Mouse (Mus musculus): ENCODE measurements at regions not wholly inside any gene's neighbourhood (a gene's known extent, or its start where the extent isn't known, plus 50 kb on each side); places are given as distances from the start of the nearest gene placed in this dataset.

DNA sequence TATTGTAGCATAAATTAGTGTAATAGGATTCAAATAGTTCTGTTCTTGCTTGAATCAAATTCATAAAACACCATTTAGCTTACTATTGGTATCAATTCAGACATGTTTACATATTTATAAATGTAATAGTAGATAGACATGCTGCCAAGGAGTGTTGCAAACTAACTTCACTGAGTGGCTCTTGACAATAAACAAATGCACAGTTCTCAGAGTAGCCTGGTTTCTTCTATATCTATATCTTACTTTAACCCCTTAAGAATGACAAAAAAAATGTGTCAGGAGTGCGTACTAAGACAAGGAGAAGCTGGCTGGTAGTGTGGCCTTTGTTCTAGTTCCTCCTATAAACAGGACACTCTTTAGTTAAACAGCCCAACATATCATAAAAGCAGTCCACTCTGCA, 213.0 kb upstream of the Nrsn1 start:
- peak; percentile 47; the same call in 1 of the 2 replicates for ATAC-seq (ENCODE audit: insufficient read depth)
- DNase-seq: peak; percentile 51
- WGBS: 62% methylated on average over 1 of the region's 1 CpGs
- Histone ChIP-seq H3K36me3 (ENCODE audit: insufficient read depth) (no peaks in the 10 kb centered on the region), H3K4me2 (no peak overlapping the region), H3K9ac (no peak overlapping the region), H3K9me3 (ENCODE audit: low read depth, low read length) (no peaks in the 10 kb centered on the region), H3K4me1 (ENCODE audit: insufficient read depth) (no peaks in the 10 kb centered on the region), H3K27ac (ENCODE audit: low read depth) (no peak overlapping the region), H3K4me3 (ENCODE audit: low read depth, low read length) (no peak overlapping the region), H3K27me3 (ENCODE audit: insufficient read depth, low read length) (no peaks in the 10 kb centered on the region)
- TF ChIP-seq CTCF (IDR thresholded peaks at IDR 0.05; ENCODE audit: low read depth): no peak

GRCm38 (mm10) chr13:25451917-25452316, 181.6 kb upstream of the Nrsn1 start:
- ATAC-seq (ENCODE audit: insufficient read depth) (no peak), DNase-seq (no peak)
- Histone ChIP-seq H3K27me3 (ENCODE audit: insufficient read depth, low read length) (no peaks in the 10 kb centered on the region), H3K9me3 (ENCODE audit: low read depth, low read length) (no peaks in the 10 kb centered on the region), H3K27ac (ENCODE audit: low read depth) (no peak overlapping the region), H3K4me1 (ENCODE audit: insufficient read depth) (no peaks in the 10 kb centered on the region), H3K36me3 (ENCODE audit: insufficient read depth) (no peaks in the 10 kb centered on the region), H3K4me2 (no peak overlapping the region), H3K4me3 (ENCODE audit: low read depth, low read length) (no peak overlapping the region), H3K9ac (no peak overlapping the region)
- no peak for TF ChIP-seq CTCF (IDR thresholded peaks at IDR 0.05; ENCODE audit: low read depth)
- 80% methylated on average over 9 of the region's 9 CpGs for WGBS

- DNase-seq: no peak
- TF ChIP-seq CTCF (IDR thresholded peaks at IDR 0.05; ENCODE audit: low read depth): no peak
- Histone ChIP-seq H3K36me3 (ENCODE audit: insufficient read depth) (no peaks in the 10 kb centered on the region), H3K4me3 (ENCODE audit: low read depth, low read length) (no peak overlapping the region), H3K4me1 (ENCODE audit: insufficient read depth) (no peaks in the 10 kb centered on the region), H3K27ac (ENCODE audit: low read depth) (no peak overlapping the region), H3K27me3 (ENCODE audit: insufficient read depth, low read length) (no peaks in the 10 kb centered on the region), H3K9ac (no peak overlapping the region), H3K9me3 (ENCODE audit: low read depth, low read length) (no peaks in the 10 kb centered on the region), H3K4me2 (no peak overlapping the region)
- ATAC-seq (ENCODE audit: insufficient read depth): no peak
- 47% methylated on average over 13 of the region's 13 CpGs for WGBS
These were observed 181.1 kb upstream of the Nrsn1 start for GRCm38 (mm10) chr13:25451357-25451861.

DNA sequence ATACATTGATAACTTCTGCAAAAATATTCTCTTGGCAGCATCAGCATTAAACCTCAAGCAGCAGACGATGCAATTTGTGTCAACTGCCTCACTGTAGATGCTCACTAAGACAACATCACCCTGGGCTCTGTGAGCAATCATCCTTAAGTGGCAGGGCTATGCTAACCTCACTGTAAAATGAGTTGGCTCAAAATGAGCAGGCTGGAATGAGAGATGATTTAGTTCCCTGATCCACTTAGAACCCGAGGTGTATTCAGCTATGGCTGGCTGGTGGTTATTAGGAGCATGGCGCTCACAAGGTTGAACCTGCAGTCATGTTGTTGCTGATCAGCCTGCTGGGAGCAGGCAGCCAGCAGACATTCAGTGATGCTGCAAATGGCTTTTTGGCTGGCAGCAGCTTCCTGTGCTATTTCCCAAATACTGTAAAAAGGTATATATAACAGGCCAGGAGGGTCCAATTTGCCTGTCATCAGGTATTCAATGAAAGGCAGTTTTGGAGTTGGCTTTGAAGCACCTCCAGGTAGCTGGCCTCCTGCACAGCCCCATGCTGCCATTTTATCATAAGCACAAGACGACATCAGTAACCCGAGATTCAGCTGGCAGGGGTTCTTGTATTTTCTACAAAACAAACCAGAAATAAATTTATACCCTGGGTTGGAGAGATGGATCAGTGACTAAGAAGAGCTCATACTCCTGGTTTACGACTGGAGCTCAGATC, 159.6 kb upstream of the Nrsn1 start:
- no peaks in the 10 kb centered on the region for H3K36me3 ChIP-seq (ENCODE audit: insufficient read depth)
- DNase-seq (no peak), ATAC-seq (ENCODE audit: insufficient read depth) (no peak)
- H3K27ac ChIP-seq (ENCODE audit: low read depth): no peak overlapping the region
- H3K9ac ChIP-seq: no peak overlapping the region
- H3K4me3 ChIP-seq (ENCODE audit: low read depth, low read length): no peak overlapping the region
- no peaks in the 10 kb centered on the region for H3K9me3 ChIP-seq (ENCODE audit: low read depth, low read length)
- TF ChIP-seq CTCF (IDR thresholded peaks at IDR 0.05; ENCODE audit: low read depth): no peak
- no peaks in the 10 kb centered on the region for H3K4me1 ChIP-seq (ENCODE audit: insufficient read depth)
- no peaks in the 10 kb centered on the region for H3K27me3 ChIP-seq (ENCODE audit: insufficient read depth, low read length)
- WGBS: 71% methylated on average over 6 of the region's 6 CpGs
- H3K4me2 ChIP-seq: no peak overlapping the region

- DNase-seq: no peak
- no peak for TF ChIP-seq CTCF (IDR thresholded peaks at IDR 0.05; ENCODE audit: low read depth)
- Histone ChIP-seq H3K9me3 (ENCODE audit: low read depth, low read length) (no peaks in the 10 kb centered on the region), H3K27me3 (ENCODE audit: insufficient read depth, low read length) (no peaks in the 10 kb centered on the region), H3K4me2 (no peak overlapping the region), H3K4me1 (ENCODE audit: insufficient read depth) (no peaks in the 10 kb centered on the region), H3K9ac (no peak overlapping the region), H3K36me3 (ENCODE audit: insufficient read depth) (no peaks in the 10 kb centered on the region), H3K27ac (ENCODE audit: low read depth) (no peak overlapping the region), H3K4me3 (ENCODE audit: low read depth, low read length) (no peak overlapping the region)
- 60% methylated on average over 3 of the region's 3 CpGs for WGBS
- no peak for ATAC-seq (ENCODE audit: insufficient read depth)
These were observed 133.0 kb upstream of the Nrsn1 start for GRCm38 (mm10) chr13:25403182-25403795.

- no peak for ATAC-seq (ENCODE audit: insufficient read depth)
- no peak overlapping the region for H3K27ac ChIP-seq (ENCODE audit: low read depth)
- TF ChIP-seq CTCF (IDR thresholded peaks at IDR 0.05; ENCODE audit: low read depth): no peak
- H3K36me3 ChIP-seq (ENCODE audit: insufficient read depth): no peaks in the 10 kb centered on the region
- H3K9me3 ChIP-seq (ENCODE audit: low read depth, low read length): no peaks in the 10 kb centered on the region
- no peak overlapping the region for H3K9ac ChIP-seq
- no peaks in the 10 kb centered on the region for H3K4me1 ChIP-seq (ENCODE audit: insufficient read depth)
- no peak for DNase-seq
- no peak overlapping the region for H3K4me2 ChIP-seq
- no peak overlapping the region for H3K4me3 ChIP-seq (ENCODE audit: low read depth, low read length)
- H3K27me3 ChIP-seq (ENCODE audit: insufficient read depth, low read length): no peaks in the 10 kb centered on the region
- WGBS: 48% methylated on average over 2 of the region's 2 CpGs
These were observed 132.4 kb upstream of the Nrsn1 start for GRCm38 (mm10) chr13:25402691-25403090.

GRCm38 (mm10) chr13:25401936-25402504, 131.7 kb upstream of the Nrsn1 start:
- H3K4me3 ChIP-seq (ENCODE audit: low read depth, low read length): no peak overlapping the region
- 60% methylated on average over 9 of the region's 9 CpGs for WGBS
- H3K4me1 ChIP-seq (ENCODE audit: insufficient read depth): no peaks in the 10 kb centered on the region
- ATAC-seq (ENCODE audit: insufficient read depth) (no peak), DNase-seq (peak; percentile 13)
- no peak overlapping the region for H3K4me2 ChIP-seq
- H3K27ac ChIP-seq (ENCODE audit: low read depth): no peak overlapping the region
- H3K27me3 ChIP-seq (ENCODE audit: insufficient read depth, low read length): no peaks in the 10 kb centered on the region
- no peaks in the 10 kb centered on the region for H3K36me3 ChIP-seq (ENCODE audit: insufficient read depth)
- H3K9ac ChIP-seq: no peak overlapping the region
- peak; percentile 34; the same call in 1 of the 2 replicates for TF ChIP-seq CTCF (IDR thresholded peaks at IDR 0.05; ENCODE audit: low read depth)
- H3K9me3 ChIP-seq (ENCODE audit: low read depth, low read length): no peaks in the 10 kb centered on the region

Measured in lung, embryonic 14.5 days (tissue).